Mouse (Mus musculus) embryonic facial prominence, embryonic 15.5 days (tissue): ENCODE results near the gene Thsd4. TPM values are rescaled to one million over a fixed set of nuclear protein-coding genes. Genes with fewer than 3 reads are reported as not detected.
A peak's percentile ranks its signal among the peaks of the same experiment; 100 is the strongest.
"Not testable (repeated sequence)": the region's sequence is repeated elsewhere in the genome, so short reads cannot be mapped to it uniquely, and the experiment has no call there.

ENCODE experiments used
- ATAC-seq: fragments of 200-750 bp; cut with Nextera tagmentation; 2 replicates; pipeline ENCODE4 v1.8.0; 2017; ENCODE audit warnings: low read depth, moderate TSS enrichment; ENCODE audit not compliant: insufficient number of reproducible peaks, low FRiP score, low TSS enrichment
- H3K27ac ChIP-seq: fragments of 300-500 bp; sonication (generic); replicated peaks from 2 replicates; pipeline ENCODE4 v1.5.1; 2015; ENCODE audit warnings: mild to moderate bottlenecking, inconsistent platforms
- H3K27me3 ChIP-seq: fragments of 300-500 bp; sonication (generic); 2 replicates; pipeline ENCODE4 v1.6.1; 2015; ENCODE audit warnings: inconsistent platforms
- H3K36me3 ChIP-seq: fragments of 300-500 bp; sonication (generic); 2 replicates; pipeline ENCODE4 v1.6.1; 2015; ENCODE audit warnings: mild to moderate bottlenecking, inconsistent platforms
- H3K4me1 ChIP-seq: fragments of 300-500 bp; sonication (generic); 2 replicates; pipeline ENCODE4 v1.6.1; 2015; ENCODE audit warnings: inconsistent platforms
- H3K4me2 ChIP-seq: fragments of 300-500 bp; sonication (generic); replicated peaks from 2 replicates; pipeline ENCODE4 v1.6.1; 2015; ENCODE audit warnings: mild to moderate bottlenecking, inconsistent platforms
- H3K4me3 ChIP-seq: fragments of 300-500 bp; sonication (generic); replicated peaks from 2 replicates; pipeline ENCODE4 v1.5.1; 2015; ENCODE audit warnings: mild to moderate bottlenecking, inconsistent platforms
- H3K9ac ChIP-seq: fragments of 300-500 bp; sonication (generic); 2 replicates; pipeline ENCODE4 v1.6.1; 2015; ENCODE audit warnings: inconsistent platforms
- H3K9me3 ChIP-seq: fragments of 300-500 bp; sonication (generic); replicated peaks from 2 replicates; pipeline ENCODE4 v1.6.1; 2016; ENCODE audit warnings: inconsistent platforms
- WGBS: fragments of 180-500 bp; shearing (Covaris S2); methylation state at CpG from one replicate; pipeline ENCODE4 v1.1.7; 2015; 5-methylcytosine and 5-hydroxymethylcytosine counted together
- polyA plus RNA-seq: library from polyadenylated mRNA; unstranded; fragments of >200 nt; fragmentation: Nextera tagmentation; extraction: Ambion mirVana; gene quantifications from 2 replicates; pipeline ENCODE4 v1.2.1, GENCODE M21; 2015

Thsd4 gene
- polyA plus RNA-seq, 1 experiment from 2014 or later, result 26.0 TPM

DNA sequence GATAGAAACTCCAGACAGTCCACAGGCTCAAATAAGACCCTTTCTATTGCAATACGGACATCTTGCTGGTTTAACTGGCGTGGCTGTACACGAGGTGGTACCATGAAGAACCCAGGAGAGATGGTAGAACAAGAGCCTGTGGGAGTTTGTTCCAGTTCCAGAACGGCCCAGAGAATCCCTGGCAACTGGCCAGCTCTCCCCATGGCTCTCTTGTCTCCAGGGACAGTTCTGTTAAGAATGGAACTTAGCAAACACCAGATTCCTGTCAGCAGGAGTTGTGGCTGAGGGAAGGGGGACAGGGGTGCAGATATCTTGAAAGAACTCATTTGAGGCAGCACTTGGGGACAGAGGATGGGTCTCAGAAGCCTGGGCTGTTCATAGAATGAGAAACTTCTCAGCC, 550.6 kb downstream of the Thsd4 start:
- H3K4me1 ChIP-seq, result peaks cover 4% of the 10 kb centered on the region; the same call in 1 of the 2 replicates
- no peak overlapping the region for H3K4me2 ChIP-seq
- 60% methylated on average over 4 of the region's 4 CpGs for WGBS
- 0 out of 2 replicates have a peak, but pooled peaks cover 9% of the 10 kb centered on the region for H3K36me3 ChIP-seq
- 0 out of 2 replicates have a peak, but pooled peaks cover 5% of the 10 kb centered on the region for H3K27me3 ChIP-seq
- no peak overlapping the region for H3K9ac ChIP-seq
- H3K4me3 ChIP-seq, result no peak overlapping the region
- no peak overlapping the region for H3K27ac ChIP-seq
- no peak for ATAC-seq
- no peaks in the 10 kb centered on the region for H3K9me3 ChIP-seq

DNA sequence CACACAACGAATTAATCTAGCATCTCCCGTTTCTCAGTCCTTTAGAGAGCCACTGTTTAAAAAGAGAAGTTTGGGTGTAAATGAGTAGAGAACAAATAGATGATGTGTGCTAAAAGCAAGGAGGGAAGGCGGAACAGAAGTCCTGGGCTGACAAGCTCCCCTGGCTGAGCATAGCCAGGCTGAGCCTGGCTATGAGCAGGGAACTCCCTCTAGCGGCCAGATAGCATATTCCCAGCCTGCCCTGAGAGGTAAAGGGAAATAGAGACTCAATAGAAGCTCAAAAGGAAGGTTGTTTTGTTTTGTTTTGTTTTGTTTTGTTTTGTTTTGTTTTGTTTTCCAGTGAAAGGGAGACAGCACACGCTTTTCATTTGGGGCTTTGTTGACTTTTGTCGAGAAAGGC, 552.5 kb downstream of the Thsd4 start:
- no peak for ATAC-seq
- Histone ChIP-seq H3K27ac (no peak overlapping the region), H3K9me3 (no peaks in the 10 kb centered on the region), H3K9ac (no peak overlapping the region), H3K4me2 (no peak overlapping the region), H3K4me3 (no peak overlapping the region), H3K27me3 (0 out of 2 replicates have a peak, but pooled peaks cover 5% of the 10 kb centered on the region), H3K36me3 (0 out of 2 replicates have a peak, but pooled peaks cover 9% of the 10 kb centered on the region), H3K4me1 (peaks cover 8% of the 10 kb centered on the region)
- 23% methylated on average over 6 of the region's 6 CpGs for WGBS

GRCm38 (mm10) chr9:59965046-59965445, 556.8 kb downstream of the Thsd4 start:
- Histone ChIP-seq H3K9ac (no peak overlapping the region), H3K4me3 (no peak overlapping the region), H3K4me2 (no peak overlapping the region), H3K36me3 (no peaks in the 10 kb centered on the region), H3K27me3 (0 out of 2 replicates have a peak, but pooled peaks cover 5% of the 10 kb centered on the region), H3K9me3 (no peaks in the 10 kb centered on the region), H3K4me1 (peaks cover 14% of the 10 kb centered on the region), H3K27ac (no peak overlapping the region)
- ATAC-seq, result no peak
- 75% methylated on average over 10 of the region's 10 CpGs for WGBS

- Histone ChIP-seq H3K9ac (no peak overlapping the region), H3K4me3 (no peak overlapping the region), H3K36me3 (no peaks in the 10 kb centered on the region), H3K4me1 (peaks cover 19% of the 10 kb centered on the region), H3K4me2 (no peak overlapping the region), H3K27ac (0 out of 2 replicates have a peak overlapping the region, but pooled peaks have one; percentile 7), H3K9me3 (no peaks in the 10 kb centered on the region), H3K27me3 (0 out of 2 replicates have a peak, but pooled peaks cover 5% of the 10 kb centered on the region)
- ATAC-seq, result no peak; the same call in 1 of the 2 replicates
- 30% methylated on average over 3 of the region's 3 CpGs for WGBS
Observed at GRCm38 (mm10) chr9:59964367-59964766, 557.5 kb downstream of the Thsd4 start.

DNA sequence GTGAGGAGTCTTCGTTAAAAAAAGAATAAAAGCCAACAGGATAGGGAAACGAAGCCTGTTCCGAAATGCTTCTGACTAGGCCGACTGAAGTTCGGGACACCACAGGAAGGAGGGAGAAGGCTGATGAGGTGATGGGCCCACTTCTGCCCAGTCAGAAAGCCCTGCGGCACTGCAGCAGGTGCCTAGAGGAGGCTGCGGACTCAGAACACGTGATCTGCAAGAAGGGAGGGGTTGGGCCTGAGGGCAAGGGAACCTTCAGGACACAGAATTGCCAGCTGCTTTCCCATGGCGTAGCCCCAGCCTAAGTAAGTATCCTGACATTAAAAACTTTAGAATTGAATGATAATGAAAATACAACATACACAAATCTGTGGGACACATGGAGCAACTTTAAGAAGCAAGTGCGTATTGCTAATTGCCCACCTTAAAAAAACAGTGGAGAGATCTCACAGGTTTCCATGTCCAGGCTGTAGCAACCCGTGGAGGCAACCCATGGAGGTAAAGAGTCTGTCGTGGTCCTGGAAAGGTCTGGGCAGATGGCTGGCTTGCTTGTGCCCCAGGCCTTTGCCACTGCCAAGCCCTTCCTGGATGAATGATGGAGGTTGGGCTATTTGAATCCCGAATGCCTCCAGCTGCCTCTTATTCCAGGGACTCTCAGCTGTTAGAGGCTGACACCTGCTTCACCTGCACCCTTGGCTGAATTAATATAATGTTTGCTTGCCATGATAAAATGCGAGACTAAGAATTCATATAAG, 560.5 kb downstream of the Thsd4 start:
- ATAC-seq, result no peak

DNA sequence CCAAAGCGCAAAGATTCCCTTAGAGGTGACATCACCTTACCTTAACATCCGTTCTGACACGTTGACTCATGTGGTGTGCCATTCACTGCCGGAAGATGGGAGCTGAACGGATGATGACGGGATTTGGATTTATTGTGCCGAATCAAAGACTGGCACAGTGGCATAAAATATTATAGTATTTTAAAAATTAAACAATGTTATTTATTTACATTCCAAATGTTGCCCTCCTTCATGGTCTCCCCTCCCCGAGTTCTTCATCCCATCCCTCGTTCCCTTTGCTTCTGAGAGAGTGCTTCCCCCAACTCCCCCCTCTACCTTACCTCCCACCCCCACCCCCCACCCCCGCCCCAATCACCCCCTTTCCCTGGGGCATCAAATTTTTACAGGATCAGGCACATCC, 561.3 kb downstream of the Thsd4 start, which contains the start of gene Nr2e3:
Gene Nr2e3, minus strand, starts transcription at position 101 of the 400 bp plus-strand sequence.
- Histone ChIP-seq H3K4me3 (no peak within 1 kb of the TSS), H3K9ac (no peak within 1 kb of the TSS), H3K4me2 (no peak within 1 kb of the TSS), H3K36me3 (no peaks in the 10 kb centered on the region), H3K27ac (peak within 1 kb of the TSS; percentile 1; the same call in 1 of the 2 replicates), H3K4me1 (peaks cover 30% of the 10 kb centered on the region), H3K9me3 (no peaks in the 10 kb centered on the region), H3K27me3 (no peaks in the 10 kb centered on the region)
- ATAC-seq, result no peak
- 62% methylated on average over 10 of the region's 10 CpGs for whole genome bisulfite sequencing

More for the DNA sequence above, 560.5 kb downstream of the Thsd4 start:
- WGBS, result 58% methylated on average over 14 of the region's 14 CpGs
- no peak overlapping the region for H3K27ac ChIP-seq
- peaks cover 24% of the 10 kb centered on the region for H3K4me1 ChIP-seq
- no peak overlapping the region for H3K4me3 ChIP-seq
- H3K27me3 ChIP-seq, result no peaks in the 10 kb centered on the region
- H3K36me3 ChIP-seq, result no peaks in the 10 kb centered on the region
- H3K9me3 ChIP-seq, result no peaks in the 10 kb centered on the region
- H3K4me2 ChIP-seq, result no peak overlapping the region
- no peak overlapping the region for H3K9ac ChIP-seq

GRCm38 (mm10) chr9:59959276-59959675, 562.6 kb downstream of the Thsd4 start:
- ATAC-seq, result peak; percentile 36; the same call in 1 of the 2 replicates
- Histone ChIP-seq H3K9ac (no peak overlapping the region), H3K9me3 (no peaks in the 10 kb centered on the region), H3K36me3 (no peaks in the 10 kb centered on the region), H3K4me2 (no peak overlapping the region), H3K4me3 (no peak overlapping the region), H3K27me3 (no peaks in the 10 kb centered on the region), H3K27ac (peak overlapping the region; percentile 1; the same call in 1 of the 2 replicates), H3K4me1 (peaks cover 31% of the 10 kb centered on the region)
- WGBS, result under 1% methylated on average over 8 of the region's 8 CpGs

DNA sequence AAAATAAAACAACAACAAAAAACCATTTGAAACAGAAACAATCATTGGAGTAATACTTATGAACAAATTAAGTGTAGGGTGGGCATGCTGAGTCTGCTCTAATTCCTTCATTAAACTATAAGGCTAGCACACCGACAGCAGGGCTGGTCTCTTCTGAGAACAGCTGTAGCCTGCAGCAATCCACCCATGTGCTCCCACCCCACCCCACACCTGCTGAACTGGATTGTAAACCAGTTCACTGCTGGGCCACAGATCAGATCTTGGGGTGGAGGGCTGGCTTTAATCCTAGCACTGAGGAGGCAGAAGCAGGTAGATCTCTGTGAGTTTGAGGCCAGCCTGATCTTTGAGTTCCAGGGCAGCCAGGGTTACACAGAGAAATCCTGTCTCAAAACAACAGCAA, 563.7 kb downstream of the Thsd4 start:
- not testable (repeated sequence) for H3K4me3 ChIP-seq, ATAC-seq, H3K9ac ChIP-seq, H3K27me3 ChIP-seq, H3K9me3 ChIP-seq, H3K4me2 ChIP-seq, H3K36me3 ChIP-seq, H3K27ac ChIP-seq
- H3K4me1 ChIP-seq, result peaks cover 27% of the 10 kb centered on the region
- 56% methylated on average over 1 of the region's 1 CpGs for WGBS

GRCm38 (mm10) chr9:59956496-59956895, 565.4 kb downstream of the Thsd4 start:
- peak overlapping the region; percentile 83; the same call in 1 of the 2 replicates for H3K27ac ChIP-seq
- no peak for ATAC-seq
- WGBS, result 27% methylated on average over 6 of the region's 6 CpGs
- H3K4me3 ChIP-seq, result peak overlapping the region; percentile 21
- peak overlapping the region; percentile 29 for H3K4me2 ChIP-seq
- H3K27me3 ChIP-seq, result no peaks in the 10 kb centered on the region
- H3K9ac ChIP-seq, result no peak overlapping the region
- peaks cover 27% of the 10 kb centered on the region for H3K4me1 ChIP-seq
- H3K36me3 ChIP-seq, result no peaks in the 10 kb centered on the region
- H3K9me3 ChIP-seq, result no peaks in the 10 kb centered on the region

DNA sequence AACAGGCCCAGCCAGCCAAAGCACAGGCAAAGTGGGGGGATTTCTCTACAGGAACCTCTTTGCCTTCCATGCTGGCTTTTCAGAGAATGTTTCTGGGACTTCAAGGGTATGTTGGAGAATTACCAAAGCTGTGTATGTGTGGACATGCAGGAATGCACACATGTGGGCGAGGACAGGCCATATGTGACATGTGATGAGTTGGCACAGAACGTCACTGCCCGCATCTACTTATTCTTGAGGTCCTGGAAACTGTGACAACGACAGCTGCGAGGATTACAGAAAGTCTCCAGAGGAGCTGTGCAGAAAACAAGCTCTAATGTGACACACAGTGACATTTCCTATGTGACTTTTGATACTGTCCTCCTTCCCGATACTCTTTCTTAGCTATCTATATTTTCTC, 566.2 kb downstream of the Thsd4 start:
- H3K4me1 ChIP-seq, result peaks cover 27% of the 10 kb centered on the region
- peak overlapping the region; percentile 83 for H3K27ac ChIP-seq
- H3K9ac ChIP-seq, result no peak overlapping the region
- H3K4me2 ChIP-seq, result 0 out of 2 replicates have a peak overlapping the region, but pooled peaks have one; percentile 29
- no peaks in the 10 kb centered on the region for H3K9me3 ChIP-seq
- no peaks in the 10 kb centered on the region for H3K27me3 ChIP-seq
- H3K36me3 ChIP-seq, result no peaks in the 10 kb centered on the region
- no peak overlapping the region for H3K4me3 ChIP-seq
- 33% methylated on average over 6 of the region's 6 CpGs for WGBS
- no peak for ATAC-seq

GRCm38 (mm10) chr9:59955199-59955598, 566.6 kb downstream of the Thsd4 start:
- 0 out of 2 replicates have a peak, but pooled peaks have one; percentile 32 for ATAC-seq
- no peak overlapping the region for H3K9ac ChIP-seq
- H3K4me3 ChIP-seq, result no peak overlapping the region
- 32% methylated on average over 3 of the region's 3 CpGs for WGBS
- peak overlapping the region; percentile 83 for H3K27ac ChIP-seq
- H3K4me1 ChIP-seq, result peaks cover 24% of the 10 kb centered on the region
- H3K4me2 ChIP-seq, result no peak overlapping the region
- no peaks in the 10 kb centered on the region for H3K27me3 ChIP-seq
- H3K9me3 ChIP-seq, result no peaks in the 10 kb centered on the region
- no peaks in the 10 kb centered on the region for H3K36me3 ChIP-seq
